Mouse (Mus musculus) bone marrow, adult 2 months (tissue): ENCODE data around the gene Cckbr.

Experiments used
- CTCF ChIP-seq: fragments of 200-500 bp; IDR thresholded peaks from 2 replicates; pipeline ENCODE4 v1.5.1; 2011; ENCODE audit warnings: low read length, control low read depth; ENCODE audit not compliant: control insufficient read depth, insufficient read depth
- POLR2A ChIP-seq: fragments of 200-500 bp; IDR thresholded peaks from 2 replicates; pipeline ENCODE4 v1.6.1; 2011; ENCODE audit warnings: low read depth, mild to moderate bottlenecking, control low read depth, low read length, borderline replicate concordance; ENCODE audit not compliant: control insufficient read depth

- no peak for TF ChIP-seq POLR2A
- no peak for TF ChIP-seq CTCF
Observed at GRCm38 (mm10) chr7:105480561-105481504, 55.3 kb downstream of the Cckbr start.
